Mouse (Mus musculus) cerebellum, adult 2 months (tissue): ENCODE results near the gene Mrtfa. TPM values are rescaled to one million over a fixed set of nuclear protein-coding genes. Genes with fewer than 3 reads are reported as not detected.

Experiments used
- DNase-seq, 2 experiments: peaks; one replicate each; pipeline ENCODE4 v3.0.0; 2021
- H3K27ac ChIP-seq: fragments of 200-500 bp; 2 replicates; pipeline ENCODE4 v1.5.1; 2012; ENCODE audit warnings: low read length, control low read depth, inconsistent platforms; ENCODE audit not compliant: insufficient read depth
- H3K27me3 ChIP-seq: fragments of 200-500 bp; 2 replicates; pipeline ENCODE4 v1.6.1; 2012; ENCODE audit warnings: inconsistent platforms, mild to moderate bottlenecking, low read length, moderate library complexity; ENCODE audit not compliant: control insufficient read depth, insufficient read depth
- H3K4me1 ChIP-seq: fragments of 200-500 bp; 2 replicates; pipeline ENCODE4 v1.6.1; 2011; ENCODE audit warnings: low read length; ENCODE audit not compliant: control insufficient read depth, insufficient read depth
- H3K4me3 ChIP-seq: fragments of 200-500 bp; replicated peaks from 2 replicates; pipeline ENCODE3; 2011; ENCODE audit warnings: mild to moderate bottlenecking, low read depth, low read length, control low read depth; ENCODE audit not compliant: insufficient read depth
- CTCF ChIP-seq: fragments of 200-500 bp; IDR thresholded peaks from 2 replicates; pipeline ENCODE4 v1.5.1; 2011; ENCODE audit warnings: low read depth, mild to moderate bottlenecking, control low read depth, low read length, moderate library complexity, borderline replicate concordance; ENCODE audit not compliant: insufficient read depth
- POLR2A ChIP-seq: fragments of 200-500 bp; IDR thresholded peaks from 2 replicates; pipeline ENCODE4 v1.6.1; 2011; ENCODE audit warnings: low read length, control low read depth, borderline replicate concordance; ENCODE audit not compliant: insufficient read depth
- WGBS: fragments of 180-500 bp; shearing (Covaris S2); methylation state at CpG from one replicate; pipeline ENCODE4 v1.1.7; 2018; 5-methylcytosine and 5-hydroxymethylcytosine counted together
- polyA plus RNA-seq: library from polyadenylated mRNA; depleted of rRNA; stranded (reverse); fragments of >200 nt; gene quantifications from 2 replicates; pipeline ENCODE4 v1.2.3, GENCODE M21; 2012

The Mrtfa gene
- polyA plus RNA-seq, 1 experiment, result 20.0 TPM

- 95% methylated on average over 3 of the region's 3 CpGs for WGBS
- no peak overlapping the region for H3K27ac ChIP-seq
These were observed 91.9 kb downstream of the Mrtfa start for GRCm38 (mm10) chr15:81098689-81099088.

GRCm38 (mm10) chr15:81097896-81098295 lies 92.7 kb downstream of the Mrtfa start:
- 84% methylated on average over 6 of the region's 6 CpGs for WGBS
- H3K27ac ChIP-seq, result no peak overlapping the region
- no peak for DNase-seq
- TF ChIP-seq POLR2A (no peak), CTCF (no peak)
- H3K4me1 ChIP-seq, result no peaks in the 10 kb centered on the region
- H3K27me3 ChIP-seq, result no peaks in the 10 kb centered on the region
- H3K4me3 ChIP-seq, result no peak overlapping the region

More at GRCm38 (mm10) chr15:81098689-81099088, 91.9 kb downstream of the Mrtfa start:
- Histone ChIP-seq H3K27me3 (no peaks in the 10 kb centered on the region), H3K4me3 (no peak overlapping the region), H3K4me1 (peaks cover 5% of the 10 kb centered on the region; the same call in 1 of the 2 replicates)
- no peak for DNase-seq
- TF ChIP-seq CTCF (no peak), POLR2A (no peak)

- no peak overlapping the region for H3K27ac ChIP-seq
- DNase-seq, result no peak
- no peaks in the 10 kb centered on the region for H3K4me1 ChIP-seq
- no peak overlapping the region for H3K4me3 ChIP-seq
- TF ChIP-seq POLR2A, result no peak
- TF ChIP-seq CTCF, result no peak
- H3K27me3 ChIP-seq, result no peaks in the 10 kb centered on the region
- 47% methylated on average over 4 of the region's 4 CpGs for WGBS
These were observed 93.1 kb downstream of the Mrtfa start for GRCm38 (mm10) chr15:81097456-81097855.

- TF ChIP-seq POLR2A (no peak), CTCF (no peak)
- Histone ChIP-seq H3K27me3 (no peaks in the 10 kb centered on the region), H3K4me3 (no peak overlapping the region), H3K4me1 (no peaks in the 10 kb centered on the region), H3K27ac (no peak overlapping the region)
- DNase-seq, result no peak
- WGBS, result 84% methylated on average over 7 of the region's 7 CpGs
These were observed 94.1 kb downstream of the Mrtfa start for GRCm38 (mm10) chr15:81096329-81097055.

- no peak for DNase-seq
- H3K27ac ChIP-seq, result no peak overlapping the region
- no peak overlapping the region for H3K4me3 ChIP-seq
- 88% methylated on average over 4 of the region's 4 CpGs for WGBS
- H3K27me3 ChIP-seq, result no peaks in the 10 kb centered on the region
- no peak for TF ChIP-seq CTCF
- no peak for TF ChIP-seq POLR2A
- no peaks in the 10 kb centered on the region for H3K4me1 ChIP-seq
These were observed 97.5 kb downstream of the Mrtfa start for GRCm38 (mm10) chr15:81093032-81093431.

GRCm38 (mm10) chr15:81091718-81092117 lies 98.8 kb downstream of the Mrtfa start:
- Histone ChIP-seq H3K4me3 (no peak overlapping the region), H3K27ac (no peak overlapping the region), H3K27me3 (no peaks in the 10 kb centered on the region), H3K4me1 (0 out of 2 replicates have a peak, but pooled peaks cover 4% of the 10 kb centered on the region)
- no peak for DNase-seq
- TF ChIP-seq POLR2A, result no peak
- TF ChIP-seq CTCF, result no peak
- 78% methylated on average over 9 of the region's 9 CpGs for WGBS

- 0 out of 2 replicates have a peak, but pooled peaks cover 4% of the 10 kb centered on the region for H3K4me1 ChIP-seq
- no peak for TF ChIP-seq POLR2A
- no peak for TF ChIP-seq CTCF
- DNase-seq, result no peak
- H3K4me3 ChIP-seq, result no peak overlapping the region
- WGBS, result 75% methylated on average over 7 of the region's 7 CpGs
- no peaks in the 10 kb centered on the region for H3K27me3 ChIP-seq
- H3K27ac ChIP-seq, result no peak overlapping the region
These were observed 103.0 kb downstream of the Mrtfa start for GRCm38 (mm10) chr15:81087529-81087928.

- no peak overlapping the region for H3K27ac ChIP-seq
- 0 out of 2 replicates have a peak, but pooled peaks cover 4% of the 10 kb centered on the region for H3K4me1 ChIP-seq
- no peaks in the 10 kb centered on the region for H3K27me3 ChIP-seq
- WGBS, result 73% methylated on average over 8 of the region's 8 CpGs
- no peak overlapping the region for H3K4me3 ChIP-seq
- no peak for DNase-seq
- TF ChIP-seq CTCF, result no peak
These were observed 103.7 kb downstream of the Mrtfa start for GRCm38 (mm10) chr15:81086644-81087480.
